Mouse (Mus musculus): ENCODE results near the gene Plin4.

The Plin4 gene

DNA sequence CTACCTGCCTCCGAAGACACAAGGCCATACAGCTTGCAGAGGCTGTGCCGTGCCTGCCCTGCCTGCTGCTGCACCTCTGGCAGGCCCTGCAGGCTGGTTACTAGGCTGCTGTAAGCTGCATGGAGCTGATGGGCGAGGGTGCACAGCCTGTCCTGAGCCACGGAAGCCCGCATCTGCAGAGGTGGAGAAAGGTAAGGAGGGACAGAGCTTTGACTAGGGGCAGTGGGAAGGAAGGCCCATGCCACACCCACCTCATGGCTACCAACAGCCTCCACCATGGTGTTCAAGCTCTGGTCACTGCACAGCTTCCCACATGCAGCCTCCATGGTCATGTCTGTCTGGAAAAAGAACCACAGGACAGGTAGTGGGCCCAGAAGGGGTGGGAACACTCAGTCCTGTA is 7.4 kb downstream of the Plin4 start:
- no peak for DNase-seq (ENCODE audit: low read depth)

DNA sequence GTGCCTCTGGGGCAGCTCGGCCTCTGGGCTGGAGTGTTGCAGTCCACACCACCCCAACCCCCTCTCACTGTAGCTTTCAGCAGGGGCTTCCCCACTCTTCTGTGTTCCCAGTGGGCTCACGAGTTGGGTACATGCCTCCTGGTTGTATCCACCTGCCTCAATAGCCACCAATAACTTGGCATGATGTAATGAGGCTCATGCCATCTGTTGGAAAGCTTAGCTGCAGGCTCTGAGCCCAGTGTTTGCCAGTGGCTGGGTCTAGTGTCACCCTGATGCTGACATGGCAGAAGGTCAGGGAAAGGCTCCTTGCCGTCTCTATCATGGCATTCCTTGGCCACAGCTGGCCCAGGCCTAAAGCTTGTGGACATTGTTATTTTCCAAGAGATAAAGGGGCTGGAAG is 8.8 kb downstream of the Plin4 start:
- DNase-seq (ENCODE audit: low read depth): no peak

DNA sequence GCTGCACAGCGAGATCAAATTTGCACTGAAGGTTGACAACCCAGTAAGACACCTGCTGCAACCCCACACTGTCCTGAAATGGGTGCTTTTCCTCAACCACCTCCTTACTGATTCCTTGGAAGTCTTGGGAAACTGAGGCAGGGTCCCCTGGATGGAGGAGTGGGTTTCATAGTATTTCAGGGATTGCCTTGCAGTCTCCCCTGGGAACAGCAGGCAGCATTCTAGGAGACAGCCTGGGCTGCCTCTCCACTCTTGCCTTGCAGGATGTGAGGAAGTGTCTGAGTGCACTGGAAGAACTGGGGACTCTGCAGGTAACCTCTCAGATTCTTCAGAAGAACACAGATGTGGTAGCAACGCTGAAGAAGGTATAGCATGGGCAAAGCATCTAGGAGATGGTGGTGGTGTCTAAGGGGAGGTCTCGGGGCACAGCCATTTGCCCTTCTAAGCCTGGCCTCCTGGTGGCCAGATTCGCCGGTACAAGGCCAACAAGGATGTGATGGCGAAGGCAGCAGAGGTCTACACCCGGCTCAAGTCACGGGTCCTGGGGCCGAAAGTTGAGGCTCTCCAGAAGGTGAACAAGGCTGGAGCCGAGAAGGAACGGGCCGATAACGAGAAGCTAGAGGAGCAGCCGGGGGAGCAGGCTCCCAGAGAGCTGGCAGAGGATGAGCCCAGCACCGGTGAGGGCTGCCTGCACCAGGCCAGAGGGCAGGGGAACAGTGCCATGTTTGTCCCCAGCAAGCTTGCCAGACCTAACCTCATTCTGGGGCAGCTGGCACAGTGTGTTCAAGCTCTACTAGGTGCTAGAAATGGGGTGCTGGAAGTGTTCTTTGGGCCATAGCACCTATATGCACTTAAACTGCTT is 10.7 kb downstream of the Plin4 start:
- no peak for DNase-seq (ENCODE audit: low read depth)

DNA sequence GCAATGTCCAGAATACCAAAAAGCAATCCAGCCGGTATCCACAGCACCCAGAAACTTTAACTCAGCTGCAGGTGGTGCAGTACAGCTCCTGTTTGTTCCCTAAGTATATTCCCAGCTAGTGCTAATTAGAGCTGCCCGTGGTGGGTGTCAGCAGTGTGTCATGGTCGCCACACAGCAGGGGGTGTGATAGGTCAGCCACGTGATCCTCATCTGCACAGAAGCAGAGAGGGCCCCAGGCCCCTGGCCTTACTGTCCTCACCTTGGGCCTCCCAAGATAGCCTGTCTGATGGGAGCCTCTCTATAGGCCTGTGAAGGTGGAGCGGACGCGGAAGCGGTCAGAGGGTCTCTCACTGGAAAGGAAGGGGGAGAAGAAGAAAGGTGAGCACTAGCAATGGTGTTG is 11.4 kb downstream of the Plin4 start:
- DNase-seq (ENCODE audit: low read depth): no peak

GRCm38 (mm10) chr17:56096883-56097282 is 12.7 kb downstream of the Plin4 start:
- no peak for DNase-seq (ENCODE audit: low read depth)

DNA sequence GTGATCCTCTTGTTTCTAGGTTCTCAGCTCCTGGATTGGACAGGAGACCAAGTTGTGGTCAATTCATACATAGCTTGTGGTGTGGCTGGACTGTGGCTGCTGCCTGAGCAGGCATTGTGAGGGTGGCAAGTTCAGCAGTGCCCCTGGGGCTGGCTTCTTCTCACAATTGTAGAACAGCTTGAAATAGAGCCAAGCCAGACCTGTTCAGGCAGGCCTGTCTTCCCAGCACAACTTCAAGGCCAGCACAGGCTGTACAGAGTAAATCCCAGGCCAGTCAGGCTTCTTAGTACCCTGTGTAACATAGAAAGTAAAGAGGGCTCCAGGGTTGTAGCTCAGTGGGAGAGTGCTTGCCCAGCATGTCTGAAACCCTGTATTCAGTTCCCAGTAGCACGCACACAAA is 16.8 kb downstream of the Plin4 start:
- DNase-seq (ENCODE audit: low read depth): no peak

DNA sequence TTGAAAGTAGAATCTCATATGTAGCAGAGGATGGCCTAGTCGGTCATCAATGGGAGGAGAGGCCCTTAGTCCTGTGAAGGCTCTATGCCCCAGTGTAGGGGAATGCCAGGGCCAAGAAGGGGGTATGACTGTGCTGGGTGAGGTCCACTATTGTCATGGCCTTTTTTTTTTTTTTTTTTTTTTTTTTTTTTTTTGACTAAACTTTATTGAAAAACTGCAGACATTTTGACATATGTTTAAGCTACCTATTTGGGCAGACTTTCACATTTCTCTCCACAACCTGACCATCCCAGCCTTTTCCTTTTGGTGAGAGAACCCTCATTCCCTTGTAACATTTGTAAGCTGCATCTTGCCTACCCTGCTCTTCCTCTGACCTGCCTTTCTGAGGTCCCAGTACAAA is 17.3 kb downstream of the Plin4 start:
- peak; percentile 18 for DNase-seq (ENCODE audit: low read depth)

DNA sequence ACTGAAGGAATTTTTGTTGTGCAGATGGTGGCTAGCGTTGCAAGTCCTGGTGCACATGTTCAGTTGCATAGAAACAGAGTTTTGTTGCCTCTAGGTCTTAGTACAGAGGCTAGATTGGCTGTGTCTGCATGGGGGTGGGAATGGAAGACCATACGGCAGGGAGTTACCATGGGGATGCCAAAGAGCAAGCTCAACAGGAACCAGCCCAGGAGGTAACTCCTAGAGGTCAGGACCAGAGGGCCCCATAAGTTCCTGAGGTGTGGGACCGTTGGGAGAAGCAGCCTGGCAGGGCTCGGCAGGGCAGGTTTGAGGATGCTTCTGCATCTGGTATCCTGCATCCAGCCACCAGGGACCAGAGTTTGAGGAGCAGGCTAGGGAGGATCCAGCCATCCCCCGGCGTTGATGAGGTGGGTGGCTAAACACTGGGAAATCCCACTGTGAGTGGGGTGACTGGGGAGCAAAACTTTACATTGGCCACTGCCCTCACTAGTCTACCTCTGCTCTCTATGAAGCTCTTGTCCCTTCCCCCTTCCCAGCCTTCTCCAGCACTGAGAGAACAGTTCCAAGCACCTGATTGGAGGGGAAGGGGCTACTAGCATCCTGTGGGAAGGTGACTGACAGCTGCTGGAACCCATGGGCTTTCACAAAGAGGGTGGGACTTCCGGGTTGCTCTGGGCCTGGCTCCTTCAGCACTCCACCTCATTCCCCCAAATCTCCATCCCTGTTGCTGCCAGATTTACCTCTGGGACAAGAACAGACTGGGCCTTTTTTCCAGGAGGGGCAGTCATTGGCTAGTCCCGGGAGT is 28.6 kb downstream of the Plin4 start:
- peak; percentile 33 for DNase-seq (ENCODE audit: low read depth)

DNA sequence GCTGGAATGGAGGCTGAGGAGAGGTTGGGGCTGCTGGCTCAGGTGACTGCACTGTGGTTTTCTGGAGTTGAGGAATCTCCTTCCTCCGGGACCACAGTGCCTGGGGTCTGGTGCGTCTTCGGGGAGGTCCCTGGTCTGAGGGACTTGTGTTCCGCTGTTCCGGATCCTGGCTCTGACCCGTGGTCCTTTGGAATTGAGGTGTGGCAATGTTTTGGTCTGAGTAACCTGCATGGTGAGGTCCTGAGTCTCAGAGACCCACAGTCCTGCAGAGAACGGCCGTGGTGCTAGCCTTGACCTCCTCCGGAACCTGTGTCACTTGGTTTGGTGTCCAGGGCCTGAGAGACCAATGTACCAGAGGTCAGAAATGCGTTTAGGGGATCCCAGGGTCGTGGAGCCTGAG is 29.7 kb downstream of the Plin4 start:
- peak; percentile 41 for DNase-seq (ENCODE audit: low read depth)

DNA sequence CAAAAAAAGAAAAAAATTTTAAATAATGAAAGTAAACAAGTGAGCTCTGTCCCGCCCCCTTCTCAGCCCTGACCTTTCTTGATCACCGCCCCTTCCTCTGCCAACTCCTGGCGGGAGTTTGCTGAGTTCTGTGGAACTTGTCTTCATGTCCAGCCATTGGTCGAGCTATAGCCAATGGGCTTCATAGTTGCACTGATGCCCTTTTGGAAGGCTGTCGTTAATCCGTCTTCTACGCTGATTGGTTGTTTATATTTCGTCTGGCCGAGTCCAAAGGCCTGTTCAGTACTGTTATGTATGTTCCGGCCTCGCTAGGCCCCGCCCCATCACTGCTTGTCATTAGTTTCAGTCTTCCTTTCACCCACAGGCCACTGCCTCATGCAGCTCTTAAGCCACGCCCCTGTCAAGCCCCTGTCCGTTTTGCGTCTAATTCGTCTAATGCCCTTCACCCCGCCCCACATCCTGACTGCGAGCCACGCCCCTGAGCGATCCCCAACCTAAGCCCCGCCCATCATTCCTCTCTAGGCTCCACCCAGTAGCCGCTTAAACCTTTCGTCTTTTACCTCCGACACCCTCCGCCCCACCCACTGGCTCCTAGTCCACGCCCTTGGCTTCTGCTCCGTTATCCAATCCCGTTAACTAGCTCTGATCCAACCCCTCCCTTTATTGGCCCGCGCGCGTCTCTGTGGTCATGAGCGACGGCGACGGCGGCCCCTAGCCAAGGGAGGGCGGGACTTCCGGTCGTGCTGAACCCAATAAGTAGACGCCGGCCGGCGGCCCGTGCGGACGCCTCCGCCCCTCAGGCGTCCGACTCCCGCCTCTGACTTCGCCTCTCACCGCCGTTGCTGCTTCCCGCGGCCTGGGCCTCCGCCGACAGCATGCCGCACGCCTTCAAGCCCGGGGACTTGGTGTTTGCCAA is 30.5 kb downstream of the Plin4 start, which contains the start of gene Hdgfl2:
TSS of gene Hdgfl2 (plus strand) at position 755 of the 916 bp plus-strand sequence.
- DNase-seq (ENCODE audit: low read depth): peak; percentile 100

GRCm38 (mm10) chr17:56078361-56078760 is 31.2 kb downstream of the Plin4 start:
- DNase-seq (ENCODE audit: low read depth): peak; percentile 40

- DNase-seq (ENCODE audit: low read depth): no peak
Measured at GRCm38 (mm10) chr17:56077523-56077922, 32.1 kb downstream of the Plin4 start.

DNA sequence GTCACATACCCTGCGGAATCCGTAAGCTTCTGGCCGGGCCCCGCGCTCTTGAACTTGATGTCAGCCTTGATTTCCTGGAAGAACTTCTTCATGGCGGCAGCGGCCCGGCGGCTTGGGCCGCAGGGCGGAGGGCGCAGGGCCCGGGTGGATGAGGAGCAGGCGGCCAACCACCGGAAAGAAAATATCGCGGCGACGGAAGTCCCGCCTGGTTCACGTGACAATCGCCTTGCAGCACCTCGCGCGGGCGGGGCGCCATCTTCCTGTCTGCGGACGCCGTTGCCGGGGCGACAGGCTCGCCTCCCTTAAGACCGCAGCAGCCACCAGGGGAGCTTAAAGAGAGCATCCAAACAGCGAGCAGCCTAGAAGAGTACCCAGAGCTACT is 34.8 kb downstream of the Plin4 start, which contains the start of gene Ubxn6:
TSS of gene Ubxn6 (minus strand) at position 202 of the 382 bp plus-strand sequence.
- peak; percentile 98 for DNase-seq (ENCODE audit: low read depth)

GRCm38 (mm10) chr17:56074097-56074826 is 35.3 kb downstream of the Plin4 start:
- peak; percentile 94 for DNase-seq (ENCODE audit: low read depth)

DNA sequence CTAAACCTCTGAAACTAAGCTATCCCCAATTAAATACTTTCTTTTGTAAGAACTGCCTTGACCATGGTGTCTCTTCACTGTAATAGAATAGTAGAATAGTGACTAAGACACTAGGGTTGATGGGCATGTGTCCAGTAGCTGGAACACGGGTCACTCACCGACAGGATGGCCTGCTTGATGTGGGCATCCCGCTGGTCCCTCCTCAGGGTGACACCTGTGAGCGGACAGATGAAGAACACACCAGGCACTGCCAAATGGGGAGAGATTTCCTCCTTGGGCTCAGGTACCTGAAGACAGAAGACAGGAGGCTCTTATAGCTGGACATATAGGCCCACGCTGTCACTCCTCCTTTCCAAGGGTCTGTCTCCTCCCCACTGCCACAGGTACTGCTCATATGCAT is 37.4 kb downstream of the Plin4 start:
- no peak for DNase-seq (ENCODE audit: low read depth)

DNA sequence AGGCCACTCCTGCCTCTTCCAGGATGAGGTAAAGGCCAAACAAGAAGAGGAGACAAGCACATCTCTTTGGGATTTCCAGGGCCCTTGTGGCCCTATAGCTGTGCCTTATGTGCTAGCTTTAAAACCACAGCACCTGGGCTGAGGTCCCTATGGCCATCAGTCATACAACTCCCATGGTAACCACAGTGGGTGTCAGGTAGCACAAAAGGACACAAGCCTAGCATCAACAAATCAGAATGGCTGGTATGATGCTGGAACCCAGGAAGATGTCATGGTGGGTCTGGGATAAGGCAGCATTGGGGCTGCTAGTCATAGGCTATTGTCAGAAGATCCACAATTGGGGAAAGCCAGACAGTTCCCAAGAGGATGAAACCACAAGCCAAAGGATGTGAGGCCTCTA is 38.5 kb downstream of the Plin4 start:
- no peak for DNase-seq (ENCODE audit: low read depth)

DNA sequence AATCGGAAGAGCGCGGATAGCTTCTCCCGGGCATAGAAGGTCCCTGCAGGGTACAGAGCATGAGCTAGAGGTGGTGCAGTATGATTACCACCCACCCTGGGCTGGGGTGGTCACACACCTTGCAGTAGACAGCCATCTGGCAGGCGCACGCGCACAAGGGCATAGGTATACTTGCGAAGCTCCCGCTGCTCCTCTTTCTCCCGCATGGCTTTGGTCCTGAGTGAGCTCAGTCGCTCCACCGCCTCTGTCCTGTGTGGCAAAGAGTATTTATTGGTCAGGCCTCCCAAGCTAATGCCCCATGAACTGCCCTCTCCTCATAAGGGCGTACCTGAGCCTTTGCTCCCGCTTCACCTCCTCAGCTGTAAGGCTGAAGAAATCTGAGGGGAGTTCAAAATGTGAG is 40.5 kb downstream of the Plin4 start:
- DNase-seq (ENCODE audit: low read depth): no peak

DNA sequence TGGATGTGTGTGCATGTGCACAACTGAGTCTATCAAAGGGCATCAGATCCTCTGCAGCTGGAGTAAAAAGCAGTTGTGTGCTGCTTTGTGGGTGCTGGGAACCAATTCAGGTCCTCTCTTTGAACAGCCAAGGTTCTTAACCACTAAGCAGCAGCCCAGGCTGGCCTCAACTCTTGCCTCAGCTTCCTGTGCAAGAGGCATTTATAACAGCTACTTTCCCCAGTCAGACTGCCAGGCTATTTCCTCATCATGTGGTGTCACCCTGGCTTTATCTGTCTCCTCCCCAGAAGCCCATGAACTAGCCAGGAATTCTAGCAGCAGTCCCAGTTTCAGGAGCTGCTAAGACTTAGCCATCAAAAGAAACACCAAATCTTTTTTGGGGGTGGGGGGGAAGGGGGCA is 43.2 kb downstream of the Plin4 start:
- no peak for DNase-seq (ENCODE audit: low read depth)

DNA sequence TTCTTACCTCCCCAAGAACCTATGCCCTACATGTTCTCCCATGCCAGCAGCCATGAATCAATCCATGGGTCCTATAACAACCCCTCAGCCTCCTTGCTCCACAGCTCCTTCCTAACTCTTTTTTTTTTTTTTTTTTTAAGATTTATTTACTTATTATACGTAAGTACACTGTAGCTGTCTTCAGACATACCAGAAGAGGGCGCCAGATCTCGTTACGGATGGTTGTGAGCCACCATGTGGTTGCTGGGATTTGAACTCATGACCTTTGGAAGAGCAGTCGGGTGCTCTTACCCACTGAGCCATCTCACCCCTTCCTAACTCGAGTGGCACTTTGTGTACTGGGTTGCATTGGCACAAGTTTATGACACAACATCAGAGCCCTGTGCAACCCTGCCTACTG is 43.9 kb downstream of the Plin4 start:
- peak; percentile 28 for DNase-seq (ENCODE audit: low read depth)

GRCm38 (mm10) chr17:56062081-56062480 is 47.5 kb downstream of the Plin4 start:
- DNase-seq (ENCODE audit: low read depth): no peak

DNA sequence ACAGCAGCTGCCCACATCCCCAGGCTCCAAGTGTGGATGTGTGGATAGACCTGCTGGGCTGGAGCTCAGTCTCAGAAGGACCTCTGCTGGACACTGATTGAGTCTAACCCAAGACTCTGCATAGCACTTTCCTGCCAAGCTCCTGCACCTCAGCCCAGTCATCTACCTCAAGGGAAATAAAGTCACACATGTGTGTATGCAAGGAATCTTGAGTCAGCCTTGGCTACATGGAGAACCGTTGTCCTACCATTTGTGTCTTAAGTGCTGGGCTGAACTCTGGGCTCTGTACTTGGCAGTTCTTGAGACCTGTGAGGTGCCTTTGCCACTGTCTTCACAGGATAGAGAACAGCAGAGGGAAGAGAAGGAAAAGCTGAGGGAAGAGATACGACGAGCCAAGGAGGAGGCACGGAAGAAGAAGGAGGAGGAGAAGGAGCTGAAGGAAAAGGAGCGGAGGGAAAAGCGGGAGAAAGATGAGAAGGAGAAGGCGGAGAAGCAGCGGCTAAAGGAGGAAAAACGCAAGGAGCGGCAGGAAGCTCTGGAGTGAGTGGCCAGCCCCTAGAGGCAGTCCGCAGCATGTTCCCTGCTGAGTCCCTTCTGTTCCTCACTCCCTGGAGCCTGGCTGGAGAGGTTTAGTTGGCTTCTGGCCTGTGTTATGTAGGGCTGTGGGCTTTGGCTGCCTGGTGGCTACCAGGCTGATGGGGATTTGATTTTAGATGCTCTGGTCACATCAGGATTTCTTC is 52.1 kb downstream of the Plin4 start:
- DNase-seq (ENCODE audit: low read depth): no peak

Data from induced T-regulatory cell, adult 2 months (primary cell).